Mouse (Mus musculus) forebrain, embryonic 11.5 days (tissue): ENCODE measurements around the gene Col18a1. TPM values are rescaled to one million over a fixed set of nuclear protein-coding genes. Genes with fewer than 3 reads are reported as not detected.

Experiments used
- ATAC-seq: fragments of 200-750 bp; cut with Nextera tagmentation; replicated peaks from 2 replicates; pipeline ENCODE4 v1.8.0; 2017; ENCODE audit warnings: moderate TSS enrichment; ENCODE audit not compliant: low FRiP score
- DNase-seq: peaks from one replicate; pipeline ENCODE4 v3.0.0-alpha.2; 2017; ENCODE audit warnings: low spot score
- H3K27ac ChIP-seq: fragments of 300-500 bp; sonication (generic); 2 replicates; pipeline ENCODE4 v1.5.1; 2014; ENCODE audit warnings: low read depth, low read length
- H3K27me3 ChIP-seq: fragments of 300-500 bp; sonication (generic); 2 replicates; pipeline ENCODE4 v1.6.1; 2014; ENCODE audit warnings: mild to moderate bottlenecking, low read length, mixed read lengths; ENCODE audit not compliant: control insufficient read depth, insufficient read depth
- H3K36me3 ChIP-seq: fragments of 300-500 bp; sonication (generic); 2 replicates; pipeline ENCODE4 v1.6.1; 2014; ENCODE audit warnings: mild to moderate bottlenecking, low read length, moderate library complexity, mixed read lengths; ENCODE audit not compliant: control insufficient read depth, insufficient read depth
- H3K4me1 ChIP-seq: fragments of 300-500 bp; sonication (generic); replicated peaks from 2 replicates; pipeline ENCODE4 v1.6.1; 2014; ENCODE audit warnings: low read length, mixed read lengths; ENCODE audit not compliant: control insufficient read depth, insufficient read depth
- H3K4me2 ChIP-seq: fragments of 300-500 bp; sonication (generic); 2 replicates; pipeline ENCODE4 v1.6.1; 2014; ENCODE audit warnings: low read depth, mild to moderate bottlenecking, low read length, moderate library complexity, mixed read lengths; ENCODE audit not compliant: severe bottlenecking
- H3K4me3 ChIP-seq: fragments of 300-500 bp; sonication (generic); 2 replicates; pipeline ENCODE4 v1.5.1; 2014; ENCODE audit warnings: low read depth, low read length
- H3K9ac ChIP-seq: fragments of 300-500 bp; sonication (generic); 2 replicates; pipeline ENCODE4 v1.6.1; 2014; ENCODE audit warnings: low read length
- H3K9me3 ChIP-seq: fragments of 300-500 bp; sonication (generic); 2 replicates; pipeline ENCODE4 v1.6.1; 2016; ENCODE audit warnings: low read length, mixed read lengths; ENCODE audit not compliant: control insufficient read depth
- WGBS: fragments of 180-500 bp; shearing (Covaris S2); extraction: QIAGEN DNeasy Blood & Tissue Kit; methylation state at CpG from one replicate; pipeline ENCODE4 v1.1.7; 2014; 5-methylcytosine and 5-hydroxymethylcytosine counted together
- polyA plus RNA-seq: library from polyadenylated mRNA; unstranded; fragments of >200 nt; fragmentation: Nextera tagmentation; extraction: Ambion mirVana; gene quantifications from 2 replicates; pipeline ENCODE4 v1.2.1, GENCODE M21; 2014

Col18a1 gene
- polyA plus RNA-seq, 1 experiment from 2014 or later: 86.7 TPM

DNA sequence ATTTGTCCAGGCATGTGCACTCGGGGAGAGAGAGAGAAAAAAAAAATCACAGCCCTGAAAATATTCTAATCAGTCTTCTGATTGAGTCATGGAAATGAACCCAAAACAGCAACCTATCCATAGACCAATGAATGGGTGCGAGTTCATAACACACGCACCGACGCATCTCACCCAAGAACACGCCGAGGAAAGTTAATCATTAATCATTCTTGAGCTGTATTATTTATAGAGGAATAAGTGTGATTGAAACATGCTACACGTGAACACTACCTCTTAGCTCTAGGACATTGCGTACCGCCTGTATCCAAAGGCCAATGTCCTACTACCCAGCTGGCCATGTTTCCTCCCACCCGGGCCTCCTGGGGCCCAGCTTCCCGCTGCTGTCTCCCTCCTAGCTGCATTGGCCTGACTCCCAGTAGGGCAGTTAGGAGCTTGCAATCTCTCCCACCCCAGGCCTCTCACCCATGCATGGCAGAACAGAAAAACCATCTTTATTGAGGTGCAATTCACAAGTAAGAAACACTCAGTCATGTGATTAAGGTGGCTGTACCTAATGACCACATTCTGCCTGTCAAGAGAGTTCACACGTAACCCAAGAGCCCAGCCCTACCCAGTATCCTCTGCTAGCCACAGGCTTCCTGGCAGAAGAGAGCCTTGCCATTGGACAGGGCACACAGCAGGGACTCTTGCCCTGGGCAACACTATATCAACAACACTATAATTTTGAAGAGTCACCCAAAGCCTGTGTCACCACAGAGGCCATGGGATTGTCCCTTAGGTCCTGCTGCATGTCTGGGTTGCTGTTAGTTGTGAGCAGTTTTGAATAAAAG lies 143.8 kb downstream of the Col18a1 start:
- DNase-seq: no peak
- WGBS: 90% methylated on average over 13 of the region's 13 CpGs
- Histone ChIP-seq H3K36me3 (no peaks in the 10 kb centered on the region), H3K27me3 (no peaks in the 10 kb centered on the region), H3K4me2 (no peak overlapping the region), H3K27ac (no peak overlapping the region), H3K4me3 (no peak overlapping the region), H3K9me3 (no peaks in the 10 kb centered on the region), H3K9ac (no peak overlapping the region), H3K4me1 (no peaks in the 10 kb centered on the region)
- ATAC-seq: no peak

GRCm38 (mm10) chr10:77021399-77022052 lies 144.8 kb downstream of the Col18a1 start:
- Histone ChIP-seq H3K36me3 (no peaks in the 10 kb centered on the region), H3K9me3 (no peaks in the 10 kb centered on the region), H3K27ac (no peak overlapping the region), H3K9ac (no peak overlapping the region; the same call in 1 of the 2 replicates), H3K27me3 (no peaks in the 10 kb centered on the region), H3K4me1 (no peaks in the 10 kb centered on the region), H3K4me3 (no peak overlapping the region), H3K4me2 (no peak overlapping the region)
- DNase-seq: peak; percentile 88
- WGBS: 37% methylated on average over 17 of the region's 17 CpGs
- peak; percentile 71 for ATAC-seq

GRCm38 (mm10) chr10:77017662-77018061 lies 148.7 kb downstream of the Col18a1 start:
- no peak for DNase-seq
- H3K27ac ChIP-seq: no peak overlapping the region
- H3K4me3 ChIP-seq: no peak overlapping the region
- no peaks in the 10 kb centered on the region for H3K27me3 ChIP-seq
- no peaks in the 10 kb centered on the region for H3K4me1 ChIP-seq
- WGBS: 78% methylated on average over 9 of the region's 9 CpGs
- no peaks in the 10 kb centered on the region for H3K9me3 ChIP-seq
- no peak overlapping the region for H3K4me2 ChIP-seq
- no peak for ATAC-seq
- H3K9ac ChIP-seq: no peak overlapping the region
- H3K36me3 ChIP-seq: no peaks in the 10 kb centered on the region

GRCm38 (mm10) chr10:77017061-77017460 lies 149.3 kb downstream of the Col18a1 start:
- WGBS: 65% methylated on average over 2 of the region's 2 CpGs
- H3K9me3 ChIP-seq: no peaks in the 10 kb centered on the region
- H3K4me3 ChIP-seq: no peak overlapping the region
- ATAC-seq (no peak), DNase-seq (no peak)
- H3K36me3 ChIP-seq: no peaks in the 10 kb centered on the region
- no peaks in the 10 kb centered on the region for H3K4me1 ChIP-seq
- H3K9ac ChIP-seq: no peak overlapping the region
- no peak overlapping the region for H3K27ac ChIP-seq
- H3K4me2 ChIP-seq: no peak overlapping the region
- no peaks in the 10 kb centered on the region for H3K27me3 ChIP-seq

DNA sequence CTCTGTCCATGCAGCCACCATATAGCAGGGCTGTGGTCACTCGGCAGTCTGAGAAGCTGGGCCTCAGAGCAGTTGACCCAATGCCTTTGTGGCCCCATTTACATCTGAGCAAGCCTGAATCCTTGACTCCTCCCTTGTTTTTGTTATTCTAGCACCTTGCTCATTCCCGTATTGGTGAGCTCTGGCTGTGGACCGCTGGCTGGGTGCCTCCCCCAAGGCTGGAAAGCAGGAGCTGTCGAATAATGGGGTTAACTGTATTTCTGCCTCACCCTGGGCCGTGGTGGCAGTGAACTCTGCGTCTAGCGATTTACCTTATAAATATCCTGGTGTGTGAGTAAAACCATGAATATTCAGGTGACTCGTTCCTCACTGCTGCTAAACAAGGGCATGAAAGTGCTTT lies 149.8 kb downstream of the Col18a1 start:
- H3K9ac ChIP-seq: no peak overlapping the region
- WGBS: 46% methylated on average over 8 of the region's 8 CpGs
- H3K36me3 ChIP-seq: no peaks in the 10 kb centered on the region
- no peak overlapping the region for H3K27ac ChIP-seq
- H3K4me1 ChIP-seq: no peaks in the 10 kb centered on the region
- DNase-seq (no peak), ATAC-seq (no peak)
- no peak overlapping the region for H3K4me2 ChIP-seq
- no peak overlapping the region for H3K4me3 ChIP-seq
- H3K27me3 ChIP-seq: no peaks in the 10 kb centered on the region
- H3K9me3 ChIP-seq: no peaks in the 10 kb centered on the region

GRCm38 (mm10) chr10:77016080-77016479 lies 150.3 kb downstream of the Col18a1 start:
- Histone ChIP-seq H3K4me2 (no peak overlapping the region), H3K27ac (no peak overlapping the region), H3K36me3 (no peaks in the 10 kb centered on the region), H3K4me3 (no peak overlapping the region), H3K9ac (no peak overlapping the region), H3K27me3 (no peaks in the 10 kb centered on the region), H3K4me1 (no peaks in the 10 kb centered on the region), H3K9me3 (no peaks in the 10 kb centered on the region)
- 84% methylated on average over 7 of the region's 7 CpGs for WGBS
- ATAC-seq (no peak), DNase-seq (no peak)

DNA sequence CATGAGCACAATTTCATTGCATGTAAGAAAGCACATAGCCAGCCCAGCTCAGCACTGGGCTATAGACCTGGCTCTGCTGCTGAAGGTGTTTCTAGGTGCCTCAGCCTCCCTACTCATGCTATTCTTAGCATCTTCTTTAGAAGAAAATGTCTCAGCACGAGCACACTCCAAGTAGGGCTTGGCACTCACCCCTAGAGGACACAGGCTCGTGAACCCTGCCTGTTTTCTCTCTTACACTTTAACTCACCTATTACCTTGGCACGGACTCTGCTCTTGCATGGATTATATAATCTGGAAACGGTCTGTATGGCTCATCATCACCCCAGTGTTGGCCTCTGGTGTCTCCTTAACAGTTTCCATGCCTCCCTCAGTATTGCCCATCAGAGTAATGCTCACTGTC lies 154.7 kb downstream of the Col18a1 start:
- no peaks in the 10 kb centered on the region for H3K27me3 ChIP-seq
- no peaks in the 10 kb centered on the region for H3K36me3 ChIP-seq
- H3K4me2 ChIP-seq: no peak overlapping the region
- H3K9me3 ChIP-seq: no peaks in the 10 kb centered on the region
- DNase-seq: no peak
- no peak overlapping the region for H3K27ac ChIP-seq
- no peak for ATAC-seq
- no peak overlapping the region for H3K9ac ChIP-seq
- H3K4me3 ChIP-seq: no peak overlapping the region
- peaks cover 6% of the 10 kb centered on the region for H3K4me1 ChIP-seq
- 90% methylated on average over 4 of the region's 4 CpGs for WGBS

DNA sequence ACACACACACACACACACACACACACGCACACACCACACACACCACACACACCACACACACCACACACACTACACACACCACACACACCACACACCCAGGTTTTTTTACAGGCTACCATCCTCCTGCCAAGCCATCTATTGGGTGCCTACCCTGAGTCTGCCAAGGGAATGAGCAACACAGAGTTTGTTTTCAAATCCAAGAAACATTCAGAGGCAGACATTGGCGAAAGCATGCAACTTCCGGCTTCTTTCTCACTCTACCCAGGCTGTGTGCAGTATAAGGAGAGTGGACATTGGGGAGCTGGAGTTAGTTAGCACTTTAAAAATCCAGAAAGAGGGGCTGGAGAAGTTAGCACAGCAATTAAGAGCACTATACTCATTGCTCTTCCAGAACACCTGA lies 157.7 kb downstream of the Col18a1 start:
- ATAC-seq (no peak), DNase-seq (no peak)
- H3K4me2 ChIP-seq: no peak overlapping the region
- H3K4me3 ChIP-seq: no peak overlapping the region
- H3K27ac ChIP-seq: no peak overlapping the region
- WGBS: 77% methylated on average over 3 of the region's 3 CpGs
- peaks cover 6% of the 10 kb centered on the region for H3K4me1 ChIP-seq
- H3K9ac ChIP-seq: no peak overlapping the region
- no peaks in the 10 kb centered on the region for H3K9me3 ChIP-seq
- H3K36me3 ChIP-seq: no peaks in the 10 kb centered on the region
- H3K27me3 ChIP-seq: no peaks in the 10 kb centered on the region
